Mouse (Mus musculus): ENCODE data around the gene Tipin.

GRCm38 (mm10) chr9:64282404-64282987, 1.1 kb downstream of the Tipin start:
- TF ChIP-seq CTCF (IDR thresholded peaks at IDR 0.05; ENCODE audit: low read depth), result no peak
- TF ChIP-seq EP300 (IDR thresholded peaks at IDR 0.05; ENCODE audit: low read depth), result no peak

Data from liver, postnatal 0 days (tissue).